Mouse (Mus musculus): ENCODE data around the gene Tmem212. TPM values are rescaled to one million over a fixed set of nuclear protein-coding genes. Genes with fewer than 3 reads are reported as not detected.

Gene Tmem212
- polyA plus RNA-seq, 1 experiment, result not detected

GRCm38 (mm10) chr3:27828755-27829154 lies 67.4 kb downstream of the Tmem212 start:
- TF ChIP-seq GATA1 (IDR thresholded peaks at IDR 0.05; ENCODE audit: low read length), result no peak

- no peak for TF ChIP-seq GATA1 (IDR thresholded peaks at IDR 0.05; ENCODE audit: low read length)
These were observed 68.9 kb downstream of the Tmem212 start for GRCm38 (mm10) chr3:27827236-27827635.

DNA sequence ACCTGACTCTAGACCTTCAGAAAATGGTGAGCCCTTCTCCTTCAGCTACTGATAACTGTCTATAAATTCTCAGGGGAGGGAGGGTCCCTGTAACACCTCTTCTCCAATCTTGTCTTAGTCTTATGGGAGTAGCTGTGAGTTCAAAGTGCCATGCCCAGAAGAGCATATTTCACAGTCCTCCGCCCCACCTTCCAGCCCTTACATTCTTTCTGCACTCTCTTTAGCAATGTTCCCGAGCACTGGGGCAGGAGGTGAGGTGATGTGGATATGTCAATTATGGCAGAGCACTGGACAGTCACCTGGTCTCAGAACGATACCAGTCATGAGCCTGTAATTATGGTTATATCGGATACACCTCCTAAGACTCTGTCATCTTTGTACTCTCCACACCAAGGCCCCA lies 70.2 kb downstream of the Tmem212 start:
- TF ChIP-seq GATA1 (IDR thresholded peaks at IDR 0.05; ENCODE audit: low read length), result no peak

Other genes with a start within 250 kb of the Tmem212 start
- gene Fndc3b, start 185.1 kb downstream of the Tmem212 start, polyA plus RNA-seq (2012), result not detected in 2 replicates
- not detected in 2 replicates for gene Pld1, start 42.3 kb upstream of the Tmem212 start, polyA plus RNA-seq (2012)

All from G1E-ER4 (cell line).